Mouse (Mus musculus): ENCODE results near the gene Arhgap25.

DNA sequence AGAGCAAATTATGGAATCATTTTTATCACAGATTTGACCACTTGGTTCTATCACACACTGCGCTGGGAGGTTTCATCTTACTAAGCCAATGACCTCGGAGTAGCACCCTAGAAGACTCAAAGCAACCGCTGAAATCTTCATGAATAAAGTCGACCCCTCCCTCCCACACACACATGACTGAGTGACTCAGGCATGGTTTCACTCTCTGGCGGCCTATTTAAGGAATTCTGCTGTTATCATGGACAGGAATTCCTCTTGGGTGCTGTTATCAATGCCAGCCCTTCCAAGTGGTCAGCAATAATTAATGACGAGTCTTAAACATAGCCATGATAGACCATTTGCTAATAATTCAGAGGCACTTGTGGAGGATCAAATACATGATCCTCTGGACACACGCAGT is 110.8 kb downstream of the Arhgap25 start:
- TF ChIP-seq CTCF (IDR thresholded peaks at IDR 0.05; ENCODE audit: low read depth, low read length) (no peak), GATA1 (IDR thresholded peaks at IDR 0.05; ENCODE audit: borderline replicate concordance, low read length) (no peak)
